Mouse (Mus musculus) kidney, adult 2 months (tissue): Measurements from ENCODE around the gene Elk4. TPM values are rescaled to one million over a fixed set of nuclear protein-coding genes. Genes with fewer than 3 reads are reported as not detected.

Experiments
- DNase-seq: peaks from one replicate; pipeline ENCODE4 v3.0.0; 2021
- H3K27ac ChIP-seq: fragments of 200-500 bp; 2 replicates; pipeline ENCODE4 v1.5.1; 2012; ENCODE audit warnings: low read depth, low read length, control low read depth, inconsistent platforms; ENCODE audit not compliant: insufficient read depth
- H3K27me3 ChIP-seq: fragments of 200-500 bp; replicated peaks from 2 replicates; pipeline ENCODE4 v1.6.1; 2012; ENCODE audit warnings: mild to moderate bottlenecking, moderate library complexity, low read length, inconsistent platforms; ENCODE audit not compliant: control insufficient read depth, insufficient read depth
- H3K36me3 ChIP-seq: fragments of 200-500 bp; 2 replicates; pipeline ENCODE4 v1.6.1; 2012; ENCODE audit warnings: mild to moderate bottlenecking, moderate library complexity, low read length, inconsistent platforms; ENCODE audit not compliant: control insufficient read depth, insufficient read depth
- H3K4me1 ChIP-seq: fragments of 200-500 bp; 2 replicates; pipeline ENCODE4 v1.6.1; 2011; ENCODE audit warnings: low read length; ENCODE audit not compliant: control insufficient read depth, insufficient read depth
- H3K4me3 ChIP-seq: fragments of 200-500 bp; 2 replicates; pipeline ENCODE4 v1.5.1; 2011; ENCODE audit warnings: mild to moderate bottlenecking, low read depth, low read length, control low read depth; ENCODE audit not compliant: insufficient read depth
- CTCF ChIP-seq: fragments of 200-500 bp; conservative IDR thresholded peaks from 2 replicates; pipeline ENCODE4 v1.5.1; 2011; ENCODE audit warnings: low read depth, mild to moderate bottlenecking, control low read depth, low read length, moderate library complexity, mixed read lengths; ENCODE audit not compliant: insufficient read depth, insufficient read length
- POLR2A ChIP-seq: fragments of 200-500 bp; IDR thresholded peaks from one replicate; pipeline ENCODE4 v1.6.1; 2011; ENCODE audit warnings: low read depth, low read length, control low read depth
- WGBS: fragments of 180-500 bp; shearing (Covaris S2); methylation state at CpG from one replicate; pipeline ENCODE4 v1.1.7; 2018; 5-methylcytosine and 5-hydroxymethylcytosine counted together
- polyA plus RNA-seq: library from polyadenylated mRNA; depleted of rRNA; stranded (reverse); fragments of >200 nt; gene quantifications from 2 replicates; pipeline ENCODE4 v1.2.3, GENCODE M21; 2012; rRNA removed

The Elk4 gene
- polyA plus RNA-seq, 1 experiment, result 27.8 TPM

GRCm38 (mm10) chr1:132065001-132065400 lies 57.6 kb downstream of the Elk4 start:
- 0 out of 2 replicates have a peak overlapping the region, but pooled peaks have one; percentile 4 for H3K27ac ChIP-seq
- no peaks in the 10 kb centered on the region for H3K36me3 ChIP-seq
- no peak for TF ChIP-seq CTCF
- H3K4me3 ChIP-seq, result no peak overlapping the region
- H3K4me1 ChIP-seq, result peaks cover 7% of the 10 kb centered on the region; the same call in 1 of the 2 replicates
- 78% methylated on average over 1 of the region's 1 CpGs for WGBS
- no peak for DNase-seq
- H3K27me3 ChIP-seq, result no peaks in the 10 kb centered on the region

GRCm38 (mm10) chr1:132065475-132066172 lies 58.2 kb downstream of the Elk4 start:
- DNase-seq, result no peak
- Histone ChIP-seq H3K4me3 (no peak overlapping the region), H3K36me3 (no peaks in the 10 kb centered on the region), H3K4me1 (peaks cover 7% of the 10 kb centered on the region; the same call in 1 of the 2 replicates), H3K27ac (0 out of 2 replicates have a peak overlapping the region, but pooled peaks have one; percentile 4), H3K27me3 (no peaks in the 10 kb centered on the region)
- 81% methylated on average over 8 of the region's 8 CpGs for WGBS
- TF ChIP-seq POLR2A (no peak), CTCF (no peak)

- H3K27me3 ChIP-seq, result no peaks in the 10 kb centered on the region
- WGBS, result 2% methylated on average over 80 of the region's 80 CpGs
- no peaks in the 10 kb centered on the region for H3K36me3 ChIP-seq
- peak; percentile 55 for DNase-seq
- TF ChIP-seq CTCF (0 out of 2 replicates have a peak, but pooled peaks have one; percentile 9), POLR2A (no peak)
- H3K4me3 ChIP-seq, result peak within 1 kb of the TSS; percentile 61
- H3K4me1 ChIP-seq, result no peaks in the 10 kb centered on the region
- H3K27ac ChIP-seq, result peak within 1 kb of the TSS; percentile 74
These were observed 60.2 kb downstream of the Elk4 start, which contains the start of gene Mfsd4a for GRCm38 (mm10) chr1:132067261-132068255. Mfsd4a (minus strand) TSS chr1:132068062.

- Histone ChIP-seq H3K27me3 (no peaks in the 10 kb centered on the region), H3K27ac (no peak overlapping the region)
These were observed 62.0 kb downstream of the Elk4 start for GRCm38 (mm10) chr1:132069436-132069835.

GRCm38 (mm10) chr1:132070659-132071058 lies 63.3 kb downstream of the Elk4 start:
- no peak overlapping the region for H3K27ac ChIP-seq
- H3K36me3 ChIP-seq, result no peaks in the 10 kb centered on the region
- no peaks in the 10 kb centered on the region for H3K27me3 ChIP-seq
- no peak overlapping the region for H3K4me3 ChIP-seq
- TF ChIP-seq CTCF (no peak), POLR2A (no peak)
- no peak for DNase-seq
- no peaks in the 10 kb centered on the region for H3K4me1 ChIP-seq
- 90% methylated on average over 3 of the region's 3 CpGs for WGBS

More at GRCm38 (mm10) chr1:132069436-132069835, 62.0 kb downstream of the Elk4 start:
- Histone ChIP-seq H3K36me3 (no peaks in the 10 kb centered on the region), H3K4me1 (no peaks in the 10 kb centered on the region), H3K4me3 (no peak overlapping the region)
- 93% methylated on average over 8 of the region's 8 CpGs for WGBS
- no peak for DNase-seq
- TF ChIP-seq POLR2A (no peak), CTCF (no peak)

- H3K36me3 ChIP-seq, result no peaks in the 10 kb centered on the region
- TF ChIP-seq POLR2A (no peak), CTCF (no peak)
- no peaks in the 10 kb centered on the region; the same call in 1 of the 2 replicates for H3K4me1 ChIP-seq
- no peaks in the 10 kb centered on the region for H3K27me3 ChIP-seq
- WGBS, result 73% methylated on average over 10 of the region's 10 CpGs
- peak overlapping the region; percentile 93 for H3K27ac ChIP-seq
- peak; percentile 80 for DNase-seq
- no peak overlapping the region for H3K4me3 ChIP-seq
These were observed 68.2 kb downstream of the Elk4 start for GRCm38 (mm10) chr1:132075576-132075975.

- WGBS, result 93% methylated on average over 2 of the region's 2 CpGs
- Histone ChIP-seq H3K4me1 (no peaks in the 10 kb centered on the region; the same call in 1 of the 2 replicates), H3K27me3 (no peaks in the 10 kb centered on the region), H3K27ac (no peak overlapping the region), H3K4me3 (no peak overlapping the region), H3K36me3 (no peaks in the 10 kb centered on the region)
- no peak for TF ChIP-seq CTCF
- no peak for DNase-seq
These were observed 71.0 kb downstream of the Elk4 start for GRCm38 (mm10) chr1:132078413-132078812.

Other genes with a start within 250 kb of the Elk4 start
- gene Pm20d1, start 210.2 kb upstream of the Elk4 start, polyA plus RNA-seq, result 26.3 and 27.7 TPM in 2 replicates
- 22.4 and 27.8 TPM in 2 replicates for gene Slc41a1, start 180.1 kb upstream of the Elk4 start, polyA plus RNA-seq
- 27.0 and 33.8 TPM in 2 replicates for gene Rab29, start 140.4 kb upstream of the Elk4 start, polyA plus RNA-seq
- gene Nucks1, start 97.1 kb upstream of the Elk4 start, polyA plus RNA-seq, result 8.4 and 14.3 TPM in 2 replicates
- gene Slc45a3, start 44.6 kb upstream of the Elk4 start, polyA plus RNA-seq, result 30.5 and 37.8 TPM in 2 replicates
- gene Mfsd4a, start 60.5 kb downstream of the Elk4 start, polyA plus RNA-seq, result 64.1 and 84.5 TPM in 2 replicates
- 69.3 and 73.8 TPM in 2 replicates for gene Cdk18, start 132.1 kb downstream of the Elk4 start, polyA plus RNA-seq
- gene Lemd1, start 183.8 kb downstream of the Elk4 start, polyA plus RNA-seq, result not detected in 2 replicates
- not detected in 2 replicates for gene AC124108.1, start 183.8 kb downstream of the Elk4 start, polyA plus RNA-seq
- gene Gm10188, start 222.2 kb downstream of the Elk4 start, polyA plus RNA-seq, result not detected in 2 replicates